Mouse (Mus musculus): ENCODE data around the gene Sp8. TPM values are rescaled to one million over a fixed set of nuclear protein-coding genes. Genes with fewer than 3 reads are reported as not detected.

The Sp8 gene
- total RNA-seq (2014; rRNA removed) (3.9 and 4.4 TPM in 2 replicates), polyA plus RNA-seq (2015; fragmentation: Nextera tagmentation; extraction: Ambion mirVana) (1.8 and 2.0 TPM in 2 replicates)

DNA sequence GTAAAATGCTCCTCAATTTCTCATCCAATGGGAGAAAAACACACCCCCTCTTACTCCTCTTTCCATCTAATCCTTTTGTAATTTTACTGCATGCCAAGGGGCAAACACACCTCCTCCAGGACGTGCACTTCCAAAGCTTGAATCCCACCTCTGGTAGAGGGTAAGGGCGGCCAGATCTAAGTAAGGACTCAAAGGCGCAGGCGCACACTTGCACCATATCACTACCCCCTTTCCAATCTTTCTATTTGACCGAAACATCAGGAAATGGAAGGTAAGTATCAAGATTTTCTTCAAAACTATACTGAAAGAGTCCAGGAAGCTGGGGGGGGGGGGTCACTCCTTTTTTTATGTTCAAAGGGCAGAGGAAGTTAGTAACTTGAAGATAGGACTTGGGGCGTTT lies at the start of gene Sp8:
TSS of gene Sp8 (plus strand) at position 109 of the 400 bp plus-strand sequence.
- DNase-seq (ENCODE audit: low spot score) (no peak), ATAC-seq (no peak)
- no peaks in the 10 kb centered on the region for H3K36me3 ChIP-seq (ENCODE audit: insufficient read depth, low read length)
- no peak for TF ChIP-seq CTCF (IDR thresholded peaks at IDR 0.05; ENCODE audit: low read depth)
- peak within 1 kb of the TSS; percentile 55 for H3K4me2 ChIP-seq (ENCODE audit: low read depth, low read length)
- H3K27ac ChIP-seq: no peak within 1 kb of the TSS
- H3K4me3 ChIP-seq (ENCODE audit: low read length): peak within 1 kb of the TSS; percentile 34
- no peaks in the 10 kb centered on the region for H3K9me3 ChIP-seq (ENCODE audit: low read length)
- WGBS: 2% methylated on average over 6 of the region's 6 CpGs
- H3K4me1 ChIP-seq (ENCODE audit: insufficient read depth, low read length): 0 out of 2 replicates have a peak, but pooled peaks cover 2% of the 10 kb centered on the region
- H3K27me3 ChIP-seq (ENCODE audit: insufficient read depth, low read length): peaks cover 85% of the 10 kb centered on the region
- H3K9ac ChIP-seq (replicated peaks; ENCODE audit: low read length): no peak within 1 kb of the TSS

DNA sequence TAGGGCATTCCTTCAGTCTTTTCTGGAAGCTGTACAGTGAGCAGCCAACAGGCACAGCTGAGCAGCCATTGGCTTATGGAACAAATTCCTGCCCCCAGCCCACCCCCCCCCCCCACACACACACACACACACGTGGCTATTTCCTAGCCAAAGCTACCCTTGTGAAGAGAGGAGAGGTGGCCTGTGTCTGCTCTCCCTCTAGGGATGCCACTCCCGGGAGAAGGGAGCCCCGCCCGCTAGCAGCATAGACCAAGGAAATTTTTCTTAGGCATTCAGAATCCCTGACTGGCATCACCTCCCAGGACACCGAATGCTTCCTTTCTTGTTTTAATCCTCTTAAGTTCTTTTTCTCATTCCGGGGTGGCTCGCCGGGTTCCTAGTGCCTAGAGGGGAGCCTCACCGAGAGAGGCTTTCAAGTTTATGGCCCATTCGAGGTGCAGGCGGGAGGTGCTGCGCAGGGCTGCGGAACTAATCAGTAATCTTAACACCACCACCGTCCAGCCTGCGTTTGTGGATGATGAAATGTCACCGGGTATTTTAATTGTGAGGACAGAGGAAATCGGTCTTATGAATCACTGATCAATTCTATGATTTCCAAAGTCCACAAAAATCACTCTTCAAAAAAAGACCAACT lies 34.7 kb upstream of the Sp8 start:
- Histone ChIP-seq H3K9ac (replicated peaks; ENCODE audit: low read length) (no peak overlapping the region), H3K27ac (no peak overlapping the region), H3K4me2 (ENCODE audit: low read depth, low read length) (peak overlapping the region; percentile 45), H3K4me3 (ENCODE audit: low read length) (peak overlapping the region; percentile 4; the same call in 1 of the 2 replicates), H3K27me3 (ENCODE audit: insufficient read depth, low read length) (no peaks in the 10 kb centered on the region), H3K4me1 (ENCODE audit: insufficient read depth, low read length) (no peaks in the 10 kb centered on the region), H3K36me3 (ENCODE audit: insufficient read depth, low read length) (no peaks in the 10 kb centered on the region), H3K9me3 (ENCODE audit: low read length) (no peaks in the 10 kb centered on the region)
- WGBS: 2% methylated on average over 17 of the region's 17 CpGs
- no peak for TF ChIP-seq CTCF (IDR thresholded peaks at IDR 0.05; ENCODE audit: low read depth)
- no peak for ATAC-seq
- DNase-seq (ENCODE audit: low spot score): no peak

DNA sequence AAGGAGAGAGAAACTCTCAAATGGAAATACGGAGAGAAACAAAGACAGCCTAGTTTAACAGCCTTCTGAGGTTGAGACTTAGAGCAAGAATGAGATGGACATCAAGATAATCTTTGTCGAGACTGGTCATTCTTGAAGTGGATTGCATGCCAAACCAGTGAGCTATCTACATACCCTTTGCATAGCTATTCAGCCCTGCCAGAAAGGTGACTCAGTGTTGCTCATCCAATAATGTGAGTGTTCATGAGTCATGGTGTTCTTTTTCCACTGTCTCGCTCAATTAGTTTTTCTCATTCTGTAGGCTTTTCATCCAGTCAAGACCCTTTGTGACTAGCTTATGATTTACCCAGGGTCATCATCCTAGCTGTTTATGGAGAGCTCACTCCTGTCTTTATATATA lies 31.6 kb upstream of the Sp8 start:
- Histone ChIP-seq H3K4me1 (ENCODE audit: insufficient read depth, low read length) (no peaks in the 10 kb centered on the region), H3K27ac (no peak overlapping the region), H3K4me3 (ENCODE audit: low read length) (no peak overlapping the region), H3K4me2 (ENCODE audit: low read depth, low read length) (no peak overlapping the region), H3K9me3 (ENCODE audit: low read length) (no peaks in the 10 kb centered on the region), H3K27me3 (ENCODE audit: insufficient read depth, low read length) (no peaks in the 10 kb centered on the region), H3K9ac (replicated peaks; ENCODE audit: low read length) (no peak overlapping the region), H3K36me3 (ENCODE audit: insufficient read depth, low read length) (no peaks in the 10 kb centered on the region)
- TF ChIP-seq CTCF (IDR thresholded peaks at IDR 0.05; ENCODE audit: low read depth): no peak
- DNase-seq (ENCODE audit: low spot score) (no peak), ATAC-seq (no peak)
- WGBS: 93% methylated on average over 3 of the region's 3 CpGs

DNA sequence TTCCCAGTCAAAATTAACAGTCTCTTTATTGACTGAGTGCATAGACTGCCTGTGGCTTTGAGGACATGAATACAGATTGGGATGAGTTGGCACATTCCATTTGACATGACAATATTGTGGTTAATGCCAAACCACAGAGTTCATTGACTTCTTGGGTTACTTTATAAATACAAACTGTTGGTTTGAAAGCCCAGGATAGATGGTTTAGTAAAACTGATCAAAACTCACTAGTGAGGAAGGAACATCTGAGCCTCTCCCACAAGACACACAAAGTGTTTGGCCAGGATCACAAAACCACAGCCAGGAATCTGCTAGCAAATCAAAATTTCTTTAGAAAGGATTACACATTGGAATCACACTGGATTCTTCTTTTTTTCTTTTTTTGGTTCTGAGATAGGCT lies 30.0 kb upstream of the Sp8 start:
- Histone ChIP-seq H3K4me3 (ENCODE audit: low read length) (no peak overlapping the region), H3K27me3 (ENCODE audit: insufficient read depth, low read length) (no peaks in the 10 kb centered on the region), H3K4me1 (ENCODE audit: insufficient read depth, low read length) (no peaks in the 10 kb centered on the region), H3K9ac (replicated peaks; ENCODE audit: low read length) (no peak overlapping the region), H3K4me2 (ENCODE audit: low read depth, low read length) (no peak overlapping the region), H3K27ac (no peak overlapping the region), H3K9me3 (ENCODE audit: low read length) (no peaks in the 10 kb centered on the region), H3K36me3 (ENCODE audit: insufficient read depth, low read length) (no peaks in the 10 kb centered on the region)
- no peak for ATAC-seq
- no peak for DNase-seq (ENCODE audit: low spot score)
- TF ChIP-seq CTCF (IDR thresholded peaks at IDR 0.05; ENCODE audit: low read depth): no peak

DNA sequence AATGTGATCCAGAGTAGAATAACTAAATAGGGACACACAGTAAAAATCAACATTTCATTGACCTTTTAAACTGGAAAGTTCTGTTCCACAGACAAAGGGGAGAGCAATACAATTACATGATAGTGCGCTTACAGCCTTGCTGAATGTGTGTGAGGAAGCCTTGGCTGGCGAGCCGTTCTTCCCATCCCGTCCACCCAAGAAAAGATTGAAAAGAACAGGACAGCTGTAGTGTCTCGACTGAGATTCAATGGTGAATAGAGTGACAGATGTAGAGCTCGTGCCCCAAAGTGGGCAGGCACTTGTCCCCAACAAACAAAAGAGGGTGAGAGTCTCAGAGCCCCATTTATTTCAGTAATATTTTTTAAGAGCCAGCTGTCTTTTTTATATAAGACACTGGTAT lies 16.2 kb upstream of the Sp8 start:
- peaks cover 6% of the 10 kb centered on the region; the same call in 1 of the 2 replicates for H3K27me3 ChIP-seq (ENCODE audit: insufficient read depth, low read length)
- H3K4me2 ChIP-seq (ENCODE audit: low read depth, low read length): no peak overlapping the region
- ATAC-seq (no peak), DNase-seq (ENCODE audit: low spot score) (no peak)
- H3K4me3 ChIP-seq (ENCODE audit: low read length): no peak overlapping the region
- no peak overlapping the region for H3K9ac ChIP-seq (replicated peaks; ENCODE audit: low read length)
- H3K27ac ChIP-seq: no peak overlapping the region
- no peaks in the 10 kb centered on the region for H3K9me3 ChIP-seq (ENCODE audit: low read length)
- 48% methylated on average over 6 of the region's 6 CpGs for whole genome bisulfite sequencing
- H3K36me3 ChIP-seq (ENCODE audit: insufficient read depth, low read length): no peaks in the 10 kb centered on the region
- no peaks in the 10 kb centered on the region for H3K4me1 ChIP-seq (ENCODE audit: insufficient read depth, low read length)
- TF ChIP-seq CTCF (IDR thresholded peaks at IDR 0.05; ENCODE audit: low read depth): no peak

DNA sequence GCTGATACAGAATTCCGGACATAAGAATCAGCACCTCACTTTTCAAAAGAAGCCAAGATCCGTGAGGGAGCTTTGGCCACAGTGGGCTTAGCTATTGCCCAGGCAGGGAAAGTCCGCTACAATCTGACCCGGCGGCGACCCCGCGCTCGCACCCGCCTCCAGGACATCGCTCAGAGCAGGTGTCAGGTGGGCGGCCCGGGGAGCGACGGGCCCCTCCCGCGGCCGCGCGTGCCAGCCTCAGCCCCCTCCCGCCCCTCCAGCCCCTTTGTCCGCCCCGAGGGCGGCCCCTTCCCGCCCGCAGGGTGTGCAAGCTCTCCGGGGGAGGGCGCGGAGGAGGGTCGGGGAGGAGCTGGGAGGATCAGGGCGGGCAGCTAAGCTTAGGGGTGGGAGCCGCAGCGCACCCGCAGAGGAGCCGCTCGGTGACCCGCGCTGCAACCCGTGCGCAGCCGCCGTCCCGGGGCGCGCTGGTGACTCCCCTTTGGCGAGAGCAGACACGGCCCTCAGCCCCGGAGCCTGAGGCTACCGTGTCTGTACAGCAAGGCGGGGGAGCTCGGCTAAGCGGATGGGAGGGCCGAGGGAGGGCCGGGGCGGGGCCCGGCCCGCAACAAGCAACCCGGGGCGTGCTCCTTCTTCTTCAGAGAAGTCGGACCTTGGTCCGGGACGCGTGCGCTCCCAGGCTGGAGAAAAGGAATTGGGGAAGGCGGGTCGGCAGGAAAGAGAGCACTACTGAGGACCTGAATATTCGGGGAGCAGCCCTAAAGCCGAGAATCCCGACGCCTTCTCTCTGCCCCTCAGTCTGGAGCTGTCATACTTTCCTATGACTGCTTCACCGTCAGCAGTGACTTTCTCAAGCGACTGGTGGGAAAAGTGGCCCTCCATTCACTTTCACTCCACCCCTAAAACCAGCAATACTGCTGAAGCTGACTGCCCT lies 9.5 kb upstream of the Sp8 start:
- Histone ChIP-seq H3K27me3 (ENCODE audit: insufficient read depth, low read length) (peaks cover 43% of the 10 kb centered on the region), H3K9ac (replicated peaks; ENCODE audit: low read length) (no peak overlapping the region), H3K4me3 (ENCODE audit: low read length) (peak overlapping the region; percentile 28), H3K9me3 (ENCODE audit: low read length) (no peaks in the 10 kb centered on the region), H3K36me3 (ENCODE audit: insufficient read depth, low read length) (no peaks in the 10 kb centered on the region), H3K4me1 (ENCODE audit: insufficient read depth, low read length) (no peaks in the 10 kb centered on the region), H3K27ac (no peak overlapping the region), H3K4me2 (ENCODE audit: low read depth, low read length) (peak overlapping the region; percentile 57)
- ATAC-seq (peak; percentile 68; the same call in 1 of the 2 replicates), DNase-seq (ENCODE audit: low spot score) (no peak)
- WGBS: 2% methylated on average over 57 of the region's 72 CpGs
- no peak for TF ChIP-seq CTCF (IDR thresholded peaks at IDR 0.05; ENCODE audit: low read depth)
